Mouse (Mus musculus): ENCODE measurements at regions not wholly inside any gene's neighbourhood (a gene's known extent, or its start where the extent isn't known, plus 50 kb on each side); places are given as distances from the start of the nearest gene placed in this dataset.

DNA sequence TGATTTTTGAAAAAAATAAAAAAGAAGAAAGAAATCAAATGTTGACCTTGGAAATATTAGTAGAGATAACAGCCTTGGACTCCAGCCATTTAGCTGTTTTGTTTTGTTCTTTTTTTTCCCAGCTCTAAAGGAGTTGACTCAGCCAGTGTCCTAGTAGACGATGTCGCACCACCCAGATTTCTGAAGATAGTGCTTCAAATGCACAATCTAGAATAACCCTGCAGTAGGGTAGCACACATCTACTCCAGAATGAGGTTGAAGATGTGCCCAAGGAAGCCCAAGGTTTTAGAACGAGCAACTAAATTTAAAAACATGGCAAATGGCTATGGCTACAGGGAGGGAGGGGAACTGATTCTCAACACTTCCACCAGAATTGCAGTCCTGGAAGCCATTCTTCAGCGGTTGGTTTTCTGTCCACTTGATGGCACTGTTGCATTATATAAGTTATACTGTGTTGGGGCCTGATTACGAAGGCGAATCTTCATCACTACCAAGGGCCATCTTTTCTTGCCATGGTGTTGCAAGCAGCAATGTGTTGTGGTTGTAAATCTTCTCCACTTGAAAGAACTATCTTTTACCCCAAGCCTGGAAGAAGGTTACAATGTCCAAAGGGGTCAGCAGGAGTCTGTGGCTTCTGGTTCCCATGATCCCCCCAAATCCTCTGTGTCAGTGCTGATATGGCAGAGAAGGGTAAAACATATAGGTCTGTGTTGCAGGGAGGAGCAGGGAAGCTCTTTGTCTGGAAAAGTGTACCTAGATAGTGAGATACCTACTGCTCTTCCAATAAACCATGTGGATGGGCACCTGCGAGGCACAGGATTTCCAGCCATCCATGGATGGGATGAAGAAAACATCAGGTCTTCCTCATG, 330.6 kb downstream of the Zfp619 start:
- DNase-seq (ENCODE audit: low spot score in 2 of 2), result peak; percentile 33 to 48
- intact Hi-C loops (cut with DNase I), result loop anchor here (2.0 to 10.0 kb wide), 3 partner anchors 425 to 1657 kb away; no protein-coding TSS in a partner anchor

DNA sequence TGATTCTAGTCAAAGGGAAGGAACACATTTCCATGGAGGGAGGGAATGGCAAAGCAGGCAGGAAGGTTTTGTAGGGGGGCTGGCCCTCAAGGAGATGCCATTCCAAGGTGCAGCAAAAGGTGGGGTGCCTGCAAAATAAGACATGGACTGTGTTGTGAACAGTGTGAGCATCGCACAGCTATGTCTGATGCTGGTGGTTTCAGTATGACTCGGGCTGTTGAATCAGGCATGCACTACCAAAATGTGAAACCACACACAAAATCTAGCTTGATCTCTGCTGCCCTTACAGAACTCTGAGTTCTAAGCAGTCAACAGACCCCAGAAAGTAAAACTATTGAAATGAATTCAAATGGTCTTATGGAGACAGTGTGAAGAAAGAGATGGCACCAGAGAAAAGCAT, 339.7 kb downstream of the Zfp619 start:
- no peak for DNase-seq (ENCODE audit: low spot score in 2 of 2)
- intact Hi-C loops (cut with DNase I), result no loop called here

DNA sequence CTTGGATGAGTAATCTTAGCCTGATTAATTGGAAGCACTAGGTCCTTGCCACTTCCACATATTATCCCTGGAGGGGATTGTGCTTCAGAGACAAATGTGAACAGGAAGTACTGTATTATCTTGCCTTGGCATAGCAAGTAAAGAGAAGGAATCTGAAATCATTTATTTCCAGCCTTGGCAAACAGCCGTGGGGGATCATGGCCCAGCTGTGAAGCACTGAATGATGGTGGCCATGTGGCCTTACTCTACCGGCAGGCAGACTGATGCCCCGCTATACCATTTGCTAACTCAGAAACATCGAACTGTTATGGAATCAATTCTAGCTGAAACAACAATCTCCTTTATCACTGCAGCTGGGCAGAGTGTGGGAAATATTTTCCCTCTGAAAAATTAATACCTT, 345.3 kb downstream of the Zfp619 start:
- intact Hi-C loops (cut with DNase I), result no loop called here
- DNase-seq (ENCODE audit: low spot score in 2 of 2), result no peak

DNA sequence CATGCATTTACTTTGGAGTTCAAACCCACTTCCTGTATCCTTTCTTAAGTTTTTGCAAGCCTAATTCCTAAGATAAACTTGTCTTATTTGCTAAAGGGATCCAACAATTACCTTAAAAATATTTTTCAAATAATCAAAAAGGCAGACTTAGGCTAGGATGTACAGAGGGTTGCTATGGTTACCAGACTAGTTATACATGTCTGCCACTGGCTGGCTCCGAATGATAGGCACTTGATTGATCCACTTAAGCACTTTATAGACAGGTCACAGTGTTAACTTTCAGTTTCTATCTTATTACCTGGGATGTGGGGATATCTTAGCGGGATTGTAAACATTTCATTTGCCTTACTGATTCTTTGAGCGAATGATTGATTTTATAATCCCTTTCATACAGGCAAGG, 346.6 kb downstream of the Zfp619 start:
- intact Hi-C loops (cut with DNase I), result no loop called here
- DNase-seq (ENCODE audit: low spot score in 2 of 2), result no peak

DNA sequence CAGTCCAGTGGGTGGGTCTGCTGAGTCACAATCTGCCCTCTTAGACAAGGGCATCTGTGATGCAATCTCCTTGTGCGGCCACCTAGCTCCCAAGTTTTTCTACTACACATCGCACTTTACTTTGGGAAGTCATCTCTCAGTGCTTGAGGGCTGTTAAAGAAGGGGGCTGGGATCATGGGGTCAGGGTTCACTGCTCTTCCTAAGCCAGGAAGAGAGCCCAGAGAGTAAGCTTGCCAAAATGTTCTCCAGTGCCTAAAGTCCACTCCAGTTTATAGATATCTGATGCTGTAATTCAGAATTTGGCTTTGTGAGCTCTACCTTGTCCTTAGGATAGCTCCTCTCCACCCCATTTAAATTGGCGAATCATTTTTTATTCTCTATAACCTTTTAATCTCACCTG, 347.2 kb downstream of the Zfp619 start:
- intact Hi-C loops (cut with DNase I), result no loop called here
- DNase-seq (ENCODE audit: low spot score in 2 of 2), result no peak

DNA sequence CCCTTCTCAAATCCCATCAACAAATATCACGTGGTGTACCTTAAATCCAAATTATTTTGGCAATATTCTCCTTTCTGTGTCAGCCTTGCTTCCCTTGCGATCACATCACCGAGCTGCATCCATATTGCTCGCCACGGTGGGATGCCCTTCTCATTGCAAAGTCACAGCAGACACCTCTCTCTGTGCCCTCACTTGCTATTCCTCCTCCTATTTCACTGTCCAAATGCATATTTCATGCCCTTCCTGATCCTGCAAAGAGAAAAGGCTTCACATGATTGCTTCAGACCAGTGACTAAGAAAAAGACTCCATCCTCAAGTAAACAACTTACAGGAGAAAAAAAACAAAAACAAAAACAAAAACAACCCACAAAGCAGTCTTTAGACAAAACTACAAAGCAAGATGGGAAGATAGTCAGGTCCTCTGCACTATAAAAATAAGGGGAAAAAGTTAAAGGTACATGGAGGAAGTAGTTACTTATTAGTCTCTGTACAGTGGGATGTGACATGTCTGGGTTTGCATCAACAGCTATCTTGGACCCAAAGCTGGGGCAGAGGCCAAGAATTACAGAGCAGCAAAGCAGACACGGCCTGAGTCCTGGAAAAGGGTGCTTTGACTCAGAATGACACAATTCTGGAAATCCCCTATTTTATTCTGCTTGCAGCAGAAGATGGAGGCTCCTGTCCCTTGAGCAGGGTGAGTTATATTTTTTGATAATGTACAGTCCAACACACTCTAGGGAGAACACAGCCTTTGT, 349.3 kb downstream of the Zfp619 start:
- DNase-seq (ENCODE audit: low spot score in 2 of 2), result no peak
- intact Hi-C loops (cut with DNase I), result no loop called here

DNA sequence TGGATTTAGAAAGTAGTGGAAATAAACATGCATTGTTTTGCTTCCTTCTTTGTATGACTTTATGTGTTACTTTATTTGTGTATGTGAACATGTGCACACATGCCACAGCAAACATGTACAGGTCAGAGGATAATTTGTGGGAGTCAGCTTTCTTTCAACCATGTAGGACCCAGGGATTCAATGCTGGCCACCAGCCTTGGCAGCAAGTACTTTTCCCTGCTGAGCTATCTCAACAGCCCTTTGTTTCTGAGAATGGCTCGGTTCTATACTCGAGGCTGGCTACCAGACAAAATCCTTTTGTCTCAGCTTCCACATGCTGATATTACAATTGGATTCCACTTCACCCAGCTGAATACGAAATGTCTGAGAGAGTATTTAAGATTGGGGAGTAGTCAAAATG, 349.9 kb downstream of the Zfp619 start:
- intact Hi-C loops (cut with DNase I), result no loop called here

DNA sequence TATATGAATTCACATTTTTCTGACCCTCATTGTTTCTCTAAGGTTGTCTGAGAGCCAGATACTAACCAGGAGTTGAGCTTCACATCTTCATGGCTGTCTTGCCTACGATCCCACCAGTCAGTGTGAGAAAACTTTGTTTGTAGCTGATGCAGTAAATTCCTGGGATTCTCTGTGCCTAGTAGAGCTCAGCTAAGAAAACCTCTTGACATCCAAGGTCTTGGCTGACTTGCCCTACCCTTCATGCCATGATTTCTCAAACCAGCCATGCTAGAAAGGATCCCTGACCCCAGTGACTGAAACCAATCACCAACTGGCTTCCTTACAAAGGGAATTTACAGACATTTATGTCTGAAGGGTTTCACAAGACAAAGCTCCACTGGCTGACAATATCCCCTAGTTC, 364.5 kb downstream of the Zfp619 start:
- intact Hi-C loops (cut with DNase I), result no loop called here
- no peak for DNase-seq (ENCODE audit: low spot score in 2 of 2)

More for the DNA sequence above, 349.9 kb downstream of the Zfp619 start:
- no peak for DNase-seq (ENCODE audit: low spot score in 2 of 2)

DNA sequence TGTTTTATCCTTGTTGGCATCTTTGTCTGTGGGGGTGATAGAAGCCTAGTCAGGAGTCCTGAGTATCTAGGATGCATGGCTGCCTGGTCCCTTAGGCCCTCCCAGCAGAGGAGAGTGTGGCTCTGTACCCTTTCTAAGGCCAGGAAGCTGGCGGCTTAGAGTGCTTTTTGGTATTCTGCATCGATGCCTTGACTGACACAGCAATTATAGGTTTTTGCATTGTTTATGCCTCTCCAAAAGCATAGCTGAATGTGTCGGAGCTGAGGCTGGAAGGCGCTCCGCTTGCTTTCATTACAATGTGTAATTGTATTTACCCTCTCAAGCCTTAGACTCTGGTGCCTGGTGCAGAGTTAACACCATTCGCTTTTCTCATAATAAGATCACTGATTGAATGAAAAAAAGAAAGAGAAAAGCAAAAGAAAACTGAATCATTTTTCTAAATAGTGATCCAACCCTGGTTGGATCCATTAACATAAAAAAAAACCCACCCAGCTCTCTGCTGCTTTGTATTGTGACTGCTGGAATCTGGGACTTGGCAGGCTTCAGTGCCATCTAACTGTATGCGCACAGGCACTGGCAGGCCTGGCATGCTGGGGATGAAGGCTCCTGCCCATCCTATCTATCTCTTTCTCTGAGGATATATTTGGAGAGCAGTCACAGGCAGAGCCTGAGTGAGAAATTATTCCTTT, 376.8 kb downstream of the Zfp619 start:
- DNase-seq (ENCODE audit: low spot score in 2 of 2), result peak; percentile 7 to 9

DNA sequence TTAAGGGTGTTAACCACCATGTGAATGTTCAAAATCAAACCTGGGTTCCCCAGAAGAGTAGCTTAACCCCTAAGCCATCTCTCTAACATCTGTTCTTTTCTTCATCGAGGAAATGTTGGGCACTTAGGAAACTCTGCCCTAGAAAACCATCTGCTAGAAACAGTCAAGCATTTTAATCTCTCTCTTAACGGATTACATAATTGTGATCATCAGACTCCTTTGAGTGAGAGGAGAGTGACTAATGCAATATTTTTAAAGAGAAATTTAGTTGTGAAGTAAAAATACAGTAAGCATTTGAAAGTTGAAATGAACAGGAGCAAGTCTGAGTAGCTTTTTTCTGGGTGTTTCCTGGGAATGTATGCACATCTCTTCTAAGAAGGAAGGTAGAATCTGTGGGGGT, 379.4 kb downstream of the Zfp619 start:
- intact Hi-C loops (cut with DNase I), result no loop called here
- peak in 1 of 2 experiments; percentile 11 for DNase-seq (ENCODE audit: low spot score in 2 of 2)

More for the DNA sequence above, 376.8 kb downstream of the Zfp619 start:
- intact Hi-C loops (cut with DNase I), result no loop called here

DNA sequence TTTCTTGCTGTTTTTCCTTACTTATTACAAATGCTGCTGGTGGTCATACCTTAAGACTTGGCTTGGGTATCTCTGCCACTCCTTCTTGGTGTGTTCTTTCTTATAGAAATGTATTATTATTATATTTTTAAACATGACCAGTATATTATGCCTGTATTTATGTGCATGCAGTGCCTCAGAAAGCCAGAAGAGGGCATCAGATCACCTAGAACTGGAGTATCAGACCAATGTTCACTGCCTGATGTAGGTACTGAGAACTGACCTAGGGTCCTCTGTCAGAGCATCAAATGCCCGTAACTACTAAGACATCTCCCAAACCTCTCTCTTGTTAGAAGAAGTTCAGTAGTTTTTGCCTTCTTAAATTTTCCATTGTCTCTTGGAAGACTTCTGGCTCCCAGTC, 380.7 kb downstream of the Zfp619 start:
- intact Hi-C loops (cut with DNase I), result no loop called here
- no peak for DNase-seq (ENCODE audit: low spot score in 2 of 2)

DNA sequence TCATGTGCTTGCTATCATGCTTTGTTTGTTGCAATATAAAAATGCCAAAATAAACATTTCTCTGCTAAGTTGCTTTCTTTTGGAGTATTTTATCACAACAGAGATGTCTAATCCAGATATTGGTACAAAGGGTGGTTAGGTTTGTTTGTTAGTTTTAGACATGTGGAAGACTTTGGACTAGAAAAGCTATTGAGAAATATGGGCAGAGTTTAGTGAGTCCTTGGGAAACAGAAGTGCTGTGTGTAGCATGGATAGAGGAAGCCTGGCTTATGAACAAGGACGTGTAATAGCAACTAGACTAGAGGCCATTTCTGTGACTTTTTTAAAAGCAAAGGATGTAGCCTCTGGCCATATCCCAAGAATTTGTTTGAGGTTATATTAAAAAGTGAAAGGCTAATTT, 416.4 kb downstream of the Zfp619 start:
- intact Hi-C loops (cut with DNase I), result no loop called here
- no peak for DNase-seq (ENCODE audit: low spot score in 2 of 2)

DNA sequence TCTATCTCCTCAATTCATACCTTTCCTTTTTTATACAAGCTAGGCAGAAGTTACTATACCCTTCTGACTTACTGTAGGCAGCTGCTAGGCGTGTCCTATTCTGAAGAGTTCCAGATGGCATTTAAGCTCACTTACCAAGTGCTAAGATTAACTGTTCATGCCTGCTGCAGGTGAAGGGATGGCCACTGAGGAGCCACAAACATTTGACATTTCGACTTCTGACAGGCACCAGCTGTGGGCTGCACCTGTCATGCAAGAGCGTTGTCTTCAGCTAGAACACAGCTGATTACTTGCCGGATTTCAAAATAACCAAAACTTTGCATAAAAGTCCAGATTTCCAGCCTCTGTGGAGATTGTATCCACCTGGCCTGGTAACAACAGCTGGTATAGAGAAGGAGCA, 419.7 kb downstream of the Zfp619 start:
- intact Hi-C loops (cut with DNase I), result no loop called here
- DNase-seq (ENCODE audit: low spot score in 2 of 2), result no peak

DNA sequence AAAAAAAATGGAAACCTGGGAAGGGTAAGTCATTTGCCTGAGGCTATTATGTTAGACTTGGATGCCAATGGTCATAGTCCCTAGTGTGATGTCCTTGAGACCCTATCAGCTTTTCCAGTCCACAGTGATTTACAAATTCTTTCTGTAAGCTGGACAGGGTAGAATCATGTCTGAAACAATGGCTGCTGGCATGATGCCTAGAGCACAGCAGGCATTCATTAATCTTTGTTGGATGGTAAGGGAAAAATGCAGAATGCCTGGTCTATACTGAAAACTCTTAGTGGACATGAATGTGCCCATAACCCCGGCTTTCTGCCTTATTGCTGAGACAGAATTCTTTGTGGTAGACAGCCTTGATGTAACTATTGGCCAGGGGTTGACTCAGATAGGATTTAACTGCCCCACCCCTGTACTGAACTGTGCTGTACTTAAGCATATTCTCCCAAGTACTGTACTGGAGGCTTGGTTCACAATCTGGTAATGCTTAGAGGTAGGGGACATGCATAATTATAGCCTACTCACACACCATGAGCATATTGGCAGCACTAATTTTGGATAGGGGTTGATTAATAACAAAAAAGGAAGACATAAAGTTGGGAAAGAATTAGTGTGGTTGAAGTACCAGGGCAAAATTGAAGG, 424.8 kb downstream of the Zfp619 start:
- intact Hi-C loops (cut with DNase I), result no loop called here
- no peak for DNase-seq (ENCODE audit: low spot score in 2 of 2)

DNA sequence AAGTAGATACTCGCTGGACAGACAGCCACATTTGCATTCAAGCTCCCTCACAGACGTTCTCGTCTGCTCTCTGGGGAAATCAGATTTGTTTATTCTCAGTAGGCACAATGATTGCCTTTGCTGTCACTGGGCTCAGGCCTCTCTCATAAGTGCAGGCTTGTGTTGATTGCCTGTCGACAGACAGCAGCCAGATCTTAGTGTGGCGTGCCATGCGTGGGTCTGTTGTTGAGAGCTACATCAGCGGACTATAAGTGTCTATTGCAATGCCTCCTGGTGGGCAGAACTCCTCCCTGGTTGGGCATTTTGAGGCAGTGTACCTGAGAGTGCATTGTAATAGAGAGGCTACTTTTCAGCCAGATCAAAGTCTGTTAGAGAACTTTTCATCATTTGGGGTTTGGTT, 436.5 kb downstream of the Zfp619 start:
- no peak for DNase-seq (ENCODE audit: low spot score in 2 of 2)
- intact Hi-C loops (cut with DNase I), result no loop called here

DNA sequence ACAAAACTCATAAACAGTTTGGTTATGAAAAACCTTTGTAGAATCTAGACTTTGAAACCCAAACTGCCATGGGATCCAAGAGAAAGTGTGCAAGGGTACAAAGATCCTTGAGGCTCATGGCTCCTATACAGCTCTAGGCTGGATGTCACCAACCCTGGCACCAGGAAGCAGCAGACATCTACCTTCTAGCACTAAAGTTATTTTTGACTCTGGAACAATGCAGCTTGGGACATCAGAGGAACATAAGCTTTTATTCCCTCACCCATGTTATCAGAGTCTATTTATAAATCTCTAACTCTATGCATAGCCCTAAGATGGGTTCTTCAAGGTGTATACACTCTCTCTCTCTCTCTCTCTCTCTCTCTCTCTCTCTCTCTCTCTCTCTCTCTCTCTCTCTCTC, 437.4 kb downstream of the Zfp619 start:
- intact Hi-C loops (cut with DNase I), result no loop called here
- DNase-seq (ENCODE audit: low spot score in 2 of 2), result no peak

DNA sequence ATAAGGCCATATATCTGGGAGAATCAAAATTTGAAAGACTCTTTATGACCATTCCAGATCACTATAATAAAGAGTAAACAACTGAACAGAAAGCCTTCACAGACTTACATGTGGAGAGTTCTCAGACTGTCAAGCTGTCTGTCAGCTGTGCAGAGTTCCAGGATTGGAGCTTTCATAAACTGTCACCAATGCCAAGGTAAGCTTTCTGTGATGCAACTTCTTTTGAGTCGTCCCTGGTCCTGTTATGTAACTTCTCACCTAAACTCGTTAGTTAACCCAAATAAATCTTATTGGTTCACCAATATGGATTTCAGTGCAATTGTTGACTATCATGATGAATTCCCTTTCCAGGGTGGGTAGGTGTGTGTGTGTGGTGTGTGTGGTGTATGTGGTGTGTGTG, 460.6 kb downstream of the Zfp619 start:
- DNase-seq (ENCODE audit: low spot score in 2 of 2), result no peak
- intact Hi-C loops (cut with DNase I), result no loop called here

DNA sequence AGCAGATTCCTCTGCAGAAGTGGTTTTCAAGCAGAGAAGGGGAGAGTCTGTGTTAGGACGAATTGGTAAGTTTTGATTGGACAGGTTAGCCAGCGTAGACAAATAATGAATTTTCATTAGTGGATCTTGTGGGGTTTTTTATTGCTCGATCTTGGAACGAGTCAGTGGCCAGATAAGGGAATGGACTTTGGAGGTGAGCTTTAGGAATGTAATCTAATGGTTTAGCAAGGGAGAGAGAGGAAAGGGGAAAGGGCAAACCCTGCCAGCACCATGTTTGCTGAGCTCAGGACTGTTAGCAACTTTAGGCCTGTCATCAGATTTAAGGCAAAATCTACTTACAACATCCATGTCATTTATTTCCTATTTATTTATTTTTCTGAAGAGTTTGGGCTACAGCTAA, 464.1 kb downstream of the Zfp619 start:
- intact Hi-C loops (cut with DNase I), result no loop called here
- DNase-seq (ENCODE audit: low spot score in 2 of 2), result no peak
